8 mouse cellular contexts compared by ENCODE assay signal in genomic region chr13:92703241-92704027, GRCm38 (mm10).
A peak's percentile ranks its signal among the peaks of the same experiment; 100 is the strongest.
DNase-seq lines count a peak whose midpoint lies in the region; TF ChIP-seq lines count a peak whose summit lies in the region.

No protein-coding gene starts in this region.

- H3K4me1 ChIP-seq in midbrain, embryonic 10.5 days: peaks cover 45% of the 10 kb centered on the region

- peaks cover 26% of the 10 kb centered on the region for H3K27me3 ChIP-seq in midbrain, embryonic 10.5 days (ENCODE audit: low read depth, poor library complexity, severe bottlenecking)

- no peak overlapping the region for H3K4me3 ChIP-seq in layer of hippocampus, adult 2 months
- H3K4me3 ChIP-seq in midbrain, embryonic 10.5 days: no peak overlapping the region

- DNase-seq in adrenal gland, postnatal 10 days: peak; percentile 13
- DNase-seq in adrenal gland, adult 8-10 months: no peak
- peak; percentile 41 for DNase-seq in cerebellum, adult 9-10 months
- peak; percentile 37 to 64 for DNase-seq in frontal cortex, postnatal 14 days (ENCODE audit: low spot score in 2 of 2)
- DNase-seq in layer of hippocampus, adult 2 months (ENCODE audit: low spot score in 2 of 2): peak; percentile 48 to 80
- peak; percentile 72 for DNase-seq in midbrain, embryonic 10.5 days (ENCODE audit: low spot score)
- peak; percentile 10 for DNase-seq in skeletal muscle tissue, adult 2 months (ENCODE audit: low read depth, low spot score)
- DNase-seq in urinary bladder, postnatal 14 days (ENCODE audit: low spot score): no peak

- H3K27ac ChIP-seq in layer of hippocampus, adult 2 months: peak overlapping the region; percentile 70
- peak overlapping the region; percentile 69 for H3K27ac ChIP-seq in midbrain, embryonic 10.5 days (replicated peaks)

- WGBS in midbrain, embryonic 10.5 days: 35% methylated on average over 8 of the region's 8 CpGs

- H3K36me3 ChIP-seq in midbrain, embryonic 10.5 days: peaks cover 23% of the 10 kb centered on the region

- peak; percentile 59 for TF ChIP-seq CTCF in layer of hippocampus, adult 2 months (conservative IDR thresholded peaks at IDR 0.05)

- H3K9me3 ChIP-seq in midbrain, embryonic 10.5 days (replicated peaks): no peaks in the 10 kb centered on the region

Comparison
In these comparisons a context has a peak if more than half of its experiments do, and no peak if none do; other contexts are left out.
1. DNase-seq: peak in adrenal gland, postnatal 10 days (single experiment), cerebellum, adult 9-10 months (single experiment), frontal cortex, postnatal 14 days (2 of 2), layer of hippocampus, adult 2 months (2 of 2), midbrain, embryonic 10.5 days (single experiment) and skeletal muscle tissue, adult 2 months (single experiment); none in adrenal gland, adult 8-10 months (single experiment) and urinary bladder, postnatal 14 days (single experiment).